Mouse (Mus musculus): ENCODE measurements around the gene Rbfox1. TPM values are rescaled to one million over a fixed set of nuclear protein-coding genes. Genes with fewer than 3 reads are reported as not detected.

Rbfox1 gene
- polyA plus RNA-seq, 1 experiment from 2014 or later = 1.9 TPM

- 67% methylated on average over 5 of the region's 5 CpGs for WGBS
- H3K4me3 ChIP-seq (ENCODE audit: low read depth, low read length) = no peak overlapping the region
- no peaks in the 10 kb centered on the region for H3K4me1 ChIP-seq (replicated peaks; ENCODE audit: control insufficient read depth, insufficient read depth)
- TF ChIP-seq EP300 (optimal IDR thresholded peaks at IDR 0.05) = no peak
- TF ChIP-seq CTCF (IDR thresholded peaks at IDR 0.05; ENCODE audit: low read depth) = no peak
- DNase-seq (ENCODE audit: low spot score) (no peak), ATAC-seq (ENCODE audit: low FRiP score, low TSS enrichment) (no peak)
- H3K9ac ChIP-seq (ENCODE audit: low read length) = no peak overlapping the region
- H3K36me3 ChIP-seq (ENCODE audit: control insufficient read depth, insufficient read depth, low read length) = no peaks in the 10 kb centered on the region
- H3K9me3 ChIP-seq (ENCODE audit: control insufficient read depth, low read length) = no peaks in the 10 kb centered on the region
- no peak overlapping the region for H3K4me2 ChIP-seq (replicated peaks; ENCODE audit: low read depth)
- no peaks in the 10 kb centered on the region for H3K27me3 ChIP-seq (ENCODE audit: control insufficient read depth, insufficient read depth, low read length)
- H3K27ac ChIP-seq (replicated peaks) = no peak overlapping the region
These were observed 25.6 kb downstream of the Rbfox1 start for GRCm38 (mm10) chr16:5910742-5911141.

DNA sequence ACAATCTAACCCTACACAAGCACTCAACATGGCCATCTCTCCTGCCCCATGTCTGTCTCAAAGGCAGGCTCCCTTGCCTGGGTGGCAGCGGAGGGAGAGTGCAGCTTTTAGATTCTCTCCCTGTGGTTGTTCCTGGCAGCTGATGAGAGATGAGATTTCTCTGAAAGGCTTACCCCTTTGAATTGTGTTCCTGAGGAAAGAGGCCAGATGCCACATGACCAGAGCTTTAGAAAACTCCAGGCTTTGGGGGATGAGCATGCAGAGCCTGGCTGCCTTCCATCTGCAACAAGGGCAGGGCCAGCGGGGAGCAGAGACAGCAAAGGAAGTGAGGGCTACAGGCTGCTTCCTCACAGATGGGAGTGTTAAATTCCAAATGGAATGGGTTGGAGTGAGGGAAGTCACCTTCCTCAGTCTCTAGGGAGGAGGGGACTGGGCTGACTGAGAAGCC lies 26.7 kb downstream of the Rbfox1 start:
- Histone ChIP-seq H3K4me2 (replicated peaks; ENCODE audit: low read depth) (no peak overlapping the region), H3K4me1 (replicated peaks; ENCODE audit: control insufficient read depth, insufficient read depth) (no peaks in the 10 kb centered on the region), H3K36me3 (ENCODE audit: control insufficient read depth, insufficient read depth, low read length) (no peaks in the 10 kb centered on the region), H3K9ac (ENCODE audit: low read length) (no peak overlapping the region), H3K27ac (replicated peaks) (no peak overlapping the region), H3K4me3 (ENCODE audit: low read depth, low read length) (no peak overlapping the region), H3K27me3 (ENCODE audit: control insufficient read depth, insufficient read depth, low read length) (no peaks in the 10 kb centered on the region), H3K9me3 (ENCODE audit: control insufficient read depth, low read length) (no peaks in the 10 kb centered on the region)
- 33% methylated on average over 2 of the region's 2 CpGs for WGBS
- peak; percentile 15 for DNase-seq (ENCODE audit: low spot score)
- no peak for TF ChIP-seq EP300 (optimal IDR thresholded peaks at IDR 0.05)
- no peak for TF ChIP-seq CTCF (IDR thresholded peaks at IDR 0.05; ENCODE audit: low read depth)
- ATAC-seq (ENCODE audit: low FRiP score, low TSS enrichment) = no peak

DNA sequence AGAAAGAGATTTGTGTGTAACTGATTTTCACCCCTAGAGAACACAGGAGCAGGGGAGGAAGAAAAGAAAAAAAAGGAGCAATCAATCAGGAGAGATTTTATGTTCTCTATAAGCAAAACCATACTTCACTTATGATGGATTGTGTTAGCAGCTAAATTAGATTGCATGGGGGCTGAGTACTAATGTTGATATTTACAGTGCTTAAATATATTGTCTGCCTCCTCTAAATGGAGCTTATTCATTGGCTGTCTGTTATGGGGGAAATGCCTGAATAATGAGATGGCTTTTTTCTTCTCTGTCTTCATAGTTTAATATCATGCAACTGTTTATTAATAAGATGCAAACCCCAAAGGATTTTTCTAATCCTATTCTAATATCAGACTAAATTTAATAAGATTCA lies 32.8 kb downstream of the Rbfox1 start:
- Histone ChIP-seq H3K36me3 (ENCODE audit: control insufficient read depth, insufficient read depth, low read length) (no peaks in the 10 kb centered on the region), H3K4me3 (ENCODE audit: low read depth, low read length) (no peak overlapping the region), H3K4me1 (replicated peaks; ENCODE audit: control insufficient read depth, insufficient read depth) (no peaks in the 10 kb centered on the region), H3K4me2 (replicated peaks; ENCODE audit: low read depth) (no peak overlapping the region), H3K9ac (ENCODE audit: low read length) (no peak overlapping the region), H3K9me3 (ENCODE audit: control insufficient read depth, low read length) (no peaks in the 10 kb centered on the region), H3K27ac (replicated peaks) (no peak overlapping the region), H3K27me3 (ENCODE audit: control insufficient read depth, insufficient read depth, low read length) (no peaks in the 10 kb centered on the region)
- TF ChIP-seq EP300 (optimal IDR thresholded peaks at IDR 0.05) = no peak
- ATAC-seq (ENCODE audit: low FRiP score, low TSS enrichment) (no peak), DNase-seq (ENCODE audit: low spot score) (no peak)

- TF ChIP-seq EP300 (optimal IDR thresholded peaks at IDR 0.05) (no peak), CTCF (IDR thresholded peaks at IDR 0.05; ENCODE audit: low read depth) (no peak)
- no peak overlapping the region for H3K4me3 ChIP-seq (ENCODE audit: low read depth, low read length)
- H3K4me1 ChIP-seq (replicated peaks; ENCODE audit: control insufficient read depth, insufficient read depth) = no peaks in the 10 kb centered on the region
- no peak for DNase-seq (ENCODE audit: low spot score)
- H3K9ac ChIP-seq (ENCODE audit: low read length) = no peak overlapping the region
- H3K27me3 ChIP-seq (ENCODE audit: control insufficient read depth, insufficient read depth, low read length) = no peaks in the 10 kb centered on the region
- no peaks in the 10 kb centered on the region for H3K9me3 ChIP-seq (ENCODE audit: control insufficient read depth, low read length)
- H3K4me2 ChIP-seq (replicated peaks; ENCODE audit: low read depth) = no peak overlapping the region
- no peak overlapping the region for H3K27ac ChIP-seq (replicated peaks)
- 41% methylated on average over 1 of the region's 1 CpGs for WGBS
- H3K36me3 ChIP-seq (ENCODE audit: control insufficient read depth, insufficient read depth, low read length) = no peaks in the 10 kb centered on the region
- ATAC-seq (ENCODE audit: low FRiP score, low TSS enrichment) = no peak
These were observed 41.8 kb downstream of the Rbfox1 start for GRCm38 (mm10) chr16:5926986-5927385.

- Histone ChIP-seq H3K9ac (ENCODE audit: low read length) (no peak overlapping the region), H3K27me3 (ENCODE audit: control insufficient read depth, insufficient read depth, low read length) (no peaks in the 10 kb centered on the region), H3K4me3 (ENCODE audit: low read depth, low read length) (no peak overlapping the region), H3K36me3 (ENCODE audit: control insufficient read depth, insufficient read depth, low read length) (no peaks in the 10 kb centered on the region), H3K4me1 (replicated peaks; ENCODE audit: control insufficient read depth, insufficient read depth) (no peaks in the 10 kb centered on the region), H3K4me2 (replicated peaks; ENCODE audit: low read depth) (no peak overlapping the region), H3K9me3 (ENCODE audit: control insufficient read depth, low read length) (no peaks in the 10 kb centered on the region), H3K27ac (replicated peaks) (no peak overlapping the region)
- ATAC-seq (ENCODE audit: low FRiP score, low TSS enrichment) = no peak
- TF ChIP-seq CTCF (IDR thresholded peaks at IDR 0.05; ENCODE audit: low read depth) = peak; percentile 79
- TF ChIP-seq EP300 (optimal IDR thresholded peaks at IDR 0.05) = no peak
- DNase-seq (ENCODE audit: low spot score) = peak; percentile 48
- WGBS = 24% methylated on average over 7 of the region's 7 CpGs
These were observed 46.5 kb downstream of the Rbfox1 start for GRCm38 (mm10) chr16:5931680-5932079.

GRCm38 (mm10) chr16:5940016-5940415 lies 54.9 kb downstream of the Rbfox1 start:
- Histone ChIP-seq H3K36me3 (ENCODE audit: control insufficient read depth, insufficient read depth, low read length) (no peaks in the 10 kb centered on the region), H3K27me3 (ENCODE audit: control insufficient read depth, insufficient read depth, low read length) (no peaks in the 10 kb centered on the region), H3K4me1 (replicated peaks; ENCODE audit: control insufficient read depth, insufficient read depth) (no peaks in the 10 kb centered on the region), H3K4me2 (replicated peaks; ENCODE audit: low read depth) (no peak overlapping the region), H3K9me3 (ENCODE audit: control insufficient read depth, low read length) (no peaks in the 10 kb centered on the region), H3K4me3 (ENCODE audit: low read depth, low read length) (no peak overlapping the region), H3K9ac (ENCODE audit: low read length) (no peak overlapping the region), H3K27ac (replicated peaks) (no peak overlapping the region)
- TF ChIP-seq CTCF (IDR thresholded peaks at IDR 0.05; ENCODE audit: low read depth) = peak; percentile 45
- TF ChIP-seq EP300 (optimal IDR thresholded peaks at IDR 0.05) = no peak
- whole genome bisulfite sequencing = 66% methylated on average over 4 of the region's 4 CpGs
- DNase-seq (ENCODE audit: low spot score) = no peak
- ATAC-seq (ENCODE audit: low FRiP score, low TSS enrichment) = no peak
